Mouse (Mus musculus): ENCODE data around the gene Tomm34. TPM values are rescaled to one million over a fixed set of nuclear protein-coding genes. Genes with fewer than 3 reads are reported as not detected.

Tomm34 gene
- polyA plus RNA-seq (2016; fragmentation: Nextera tagmentation; extraction: Ambion mirVana) = 43.4 and 46.2 TPM in 2 replicates

DNA sequence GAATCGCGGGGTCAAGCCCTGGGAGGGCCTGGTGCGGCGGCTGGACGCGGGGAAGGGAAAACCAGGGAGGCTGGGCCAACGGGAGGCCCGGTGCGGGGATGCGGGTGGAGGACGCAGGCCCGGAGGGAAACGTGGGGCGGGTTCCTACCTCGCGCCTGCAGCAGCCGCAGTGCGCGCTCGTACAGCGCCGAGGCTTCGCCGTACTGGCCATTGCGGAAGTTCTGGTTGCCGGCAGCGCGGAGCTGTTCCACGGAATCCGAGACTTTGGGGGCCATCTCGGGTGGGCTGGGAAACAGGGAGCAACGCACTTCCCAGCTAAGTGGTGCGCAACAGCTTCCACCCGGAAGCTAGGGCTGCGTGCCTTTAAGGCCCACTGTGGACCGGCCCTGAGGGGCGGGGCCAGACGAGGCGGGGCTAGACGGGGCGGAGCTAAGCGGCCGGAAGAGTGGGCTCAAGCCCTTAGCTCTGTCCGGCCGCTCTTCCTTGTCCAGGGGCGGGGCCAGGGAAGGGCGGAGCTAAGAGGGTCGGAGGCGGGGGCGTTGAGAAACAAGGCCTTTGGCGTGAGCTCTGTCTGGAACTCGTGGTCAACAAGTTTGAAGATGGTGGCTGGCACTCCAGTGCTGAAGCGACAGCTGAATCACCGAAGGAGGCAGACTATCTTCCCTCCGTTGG lies at the start of gene Tomm34:
Gene Tomm34 (minus strand): TSS at position 405 of the 672 bp plus-strand sequence.
- ATAC-seq (ENCODE audit: low FRiP score, low read depth) = peak; percentile 95
- no peaks in the 10 kb centered on the region for H3K27me3 ChIP-seq (replicated peaks)
- H3K4me3 ChIP-seq = peak within 1 kb of the TSS; percentile 96
- peaks cover 6% of the 10 kb centered on the region for H3K36me3 ChIP-seq
- H3K4me2 ChIP-seq (replicated peaks) = peak within 1 kb of the TSS; percentile 76
- H3K9me3 ChIP-seq = no peaks in the 10 kb centered on the region
- peak within 1 kb of the TSS; percentile 69; the same call in 1 of the 2 replicates for H3K27ac ChIP-seq
- peaks cover 24% of the 10 kb centered on the region for H3K4me1 ChIP-seq
- WGBS = under 1% methylated on average over 55 of the region's 55 CpGs
- peak within 1 kb of the TSS; percentile 83 for H3K9ac ChIP-seq

DNA sequence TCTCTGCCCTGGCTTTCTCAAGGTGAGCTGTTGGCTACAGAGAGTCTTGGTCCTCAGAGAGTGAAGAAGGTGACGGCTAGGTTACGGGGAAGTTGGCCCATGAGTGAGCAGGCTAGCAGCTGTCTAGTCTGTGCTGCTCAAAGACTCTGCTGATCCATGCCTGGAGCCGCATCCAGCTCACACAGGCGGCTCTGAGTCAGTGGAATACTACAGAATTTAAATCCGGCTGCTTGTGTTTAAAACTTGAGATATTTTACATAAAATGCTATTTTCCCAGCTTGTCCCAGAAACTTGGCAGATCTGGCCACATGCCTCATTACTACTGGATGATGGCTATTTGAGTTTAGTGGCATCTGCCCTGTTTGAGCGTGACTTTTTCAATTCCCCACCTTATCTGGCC lies 48.5 kb upstream of the Tomm34 start:
- Histone ChIP-seq H3K4me3 (no peak overlapping the region), H3K4me2 (replicated peaks) (no peak overlapping the region), H3K9me3 (no peaks in the 10 kb centered on the region), H3K27ac (no peak overlapping the region), H3K27me3 (replicated peaks) (no peaks in the 10 kb centered on the region), H3K9ac (no peak overlapping the region), H3K36me3 (peaks cover 40% of the 10 kb centered on the region), H3K4me1 (no peaks in the 10 kb centered on the region)
- no peak for ATAC-seq (ENCODE audit: low FRiP score, low read depth)
- 95% methylated on average over 6 of the region's 6 CpGs for WGBS

GRCm38 (mm10) chr2:164115531-164115930 lies 44.6 kb upstream of the Tomm34 start:
- H3K4me3 ChIP-seq = no peak overlapping the region
- WGBS = 92% methylated on average over 10 of the region's 10 CpGs
- no peaks in the 10 kb centered on the region for H3K27me3 ChIP-seq (replicated peaks)
- H3K36me3 ChIP-seq = peaks cover 38% of the 10 kb centered on the region
- H3K27ac ChIP-seq = no peak overlapping the region
- no peaks in the 10 kb centered on the region for H3K4me1 ChIP-seq
- H3K4me2 ChIP-seq (replicated peaks) = no peak overlapping the region
- no peaks in the 10 kb centered on the region for H3K9me3 ChIP-seq
- ATAC-seq (ENCODE audit: low FRiP score, low read depth) = no peak
- H3K9ac ChIP-seq = no peak overlapping the region

GRCm38 (mm10) chr2:164114051-164114450 lies 43.1 kb upstream of the Tomm34 start:
- peaks cover 25% of the 10 kb centered on the region for H3K36me3 ChIP-seq
- WGBS = 90% methylated on average over 6 of the region's 6 CpGs
- H3K4me1 ChIP-seq = no peaks in the 10 kb centered on the region; the same call in 1 of the 2 replicates
- no peak overlapping the region for H3K27ac ChIP-seq
- no peak overlapping the region for H3K4me2 ChIP-seq (replicated peaks)
- H3K4me3 ChIP-seq = no peak overlapping the region
- H3K9me3 ChIP-seq = no peaks in the 10 kb centered on the region
- H3K27me3 ChIP-seq (replicated peaks) = no peaks in the 10 kb centered on the region
- H3K9ac ChIP-seq = no peak overlapping the region
- ATAC-seq (ENCODE audit: low FRiP score, low read depth) = no peak

GRCm38 (mm10) chr2:164111546-164111945 lies 40.6 kb upstream of the Tomm34 start:
- no peaks in the 10 kb centered on the region for H3K9me3 ChIP-seq
- WGBS = 87% methylated on average over 8 of the region's 8 CpGs

GRCm38 (mm10) chr2:164108501-164108900 lies 37.5 kb upstream of the Tomm34 start:
- 32% methylated on average over 4 of the region's 4 CpGs for WGBS
- peaks cover 21% of the 10 kb centered on the region for H3K36me3 ChIP-seq
- no peak overlapping the region for H3K4me2 ChIP-seq (replicated peaks)
- H3K9ac ChIP-seq = no peak overlapping the region
- no peaks in the 10 kb centered on the region for H3K9me3 ChIP-seq
- peaks cover 14% of the 10 kb centered on the region for H3K4me1 ChIP-seq
- H3K4me3 ChIP-seq = no peak overlapping the region
- H3K27ac ChIP-seq = no peak overlapping the region
- no peak for ATAC-seq (ENCODE audit: low FRiP score, low read depth)
- H3K27me3 ChIP-seq (replicated peaks) = no peaks in the 10 kb centered on the region

More at GRCm38 (mm10) chr2:164111546-164111945, 40.6 kb upstream of the Tomm34 start:
- H3K4me3 ChIP-seq = no peak overlapping the region
- peaks cover 14% of the 10 kb centered on the region for H3K4me1 ChIP-seq
- no peak overlapping the region for H3K9ac ChIP-seq
- no peak overlapping the region for H3K4me2 ChIP-seq (replicated peaks)
- peaks cover 12% of the 10 kb centered on the region for H3K36me3 ChIP-seq
- H3K27ac ChIP-seq = no peak overlapping the region
- H3K27me3 ChIP-seq (replicated peaks) = no peaks in the 10 kb centered on the region
- ATAC-seq (ENCODE audit: low FRiP score, low read depth) = no peak

DNA sequence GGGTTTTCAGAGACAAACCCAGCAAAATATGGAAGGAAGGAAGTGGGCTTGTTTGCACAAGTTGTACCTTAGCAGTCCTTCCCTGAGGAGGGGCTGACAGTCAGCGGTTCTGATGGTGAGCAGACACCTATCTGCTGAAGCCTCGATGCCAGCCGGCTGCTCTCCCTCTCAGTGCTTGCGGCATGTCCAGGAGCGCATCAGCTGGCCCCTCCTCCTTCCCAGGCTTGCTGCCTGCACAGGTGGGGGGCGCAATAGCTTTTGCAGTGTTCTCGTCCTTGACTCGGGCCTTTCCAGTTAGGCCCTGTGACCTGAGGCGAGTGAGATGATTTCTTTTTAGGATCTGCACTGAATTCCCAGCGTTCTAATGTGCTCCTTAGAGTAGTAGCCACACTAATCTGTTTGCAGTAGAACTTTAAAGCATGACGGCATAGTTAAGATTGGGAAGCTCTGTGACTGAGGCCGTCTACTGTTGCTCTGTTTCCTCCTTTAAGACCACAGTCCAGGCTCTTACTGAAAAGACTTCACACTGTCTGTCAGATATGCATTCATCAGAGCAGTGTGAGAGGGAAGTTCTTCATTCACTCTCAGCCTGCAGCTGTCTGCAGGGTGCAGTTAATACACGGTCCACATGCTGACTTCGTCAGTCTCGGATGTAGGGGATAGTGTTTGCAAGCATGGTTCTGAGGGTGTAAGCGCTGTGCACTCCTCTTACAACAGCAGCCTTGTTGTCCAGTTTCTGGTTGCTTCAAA lies 36.3 kb upstream of the Tomm34 start:
- Histone ChIP-seq H3K4me2 (replicated peaks) (no peak overlapping the region), H3K9ac (no peak overlapping the region), H3K9me3 (no peaks in the 10 kb centered on the region), H3K27me3 (replicated peaks) (no peaks in the 10 kb centered on the region), H3K27ac (no peak overlapping the region), H3K4me1 (peaks cover 14% of the 10 kb centered on the region), H3K4me3 (no peak overlapping the region), H3K36me3 (peaks cover 26% of the 10 kb centered on the region)
- 51% methylated on average over 16 of the region's 16 CpGs for WGBS
- ATAC-seq (ENCODE audit: low FRiP score, low read depth) = peak; percentile 63; the same call in 1 of the 2 replicates

- Histone ChIP-seq H3K9me3 (no peaks in the 10 kb centered on the region), H3K4me2 (replicated peaks) (no peak overlapping the region), H3K9ac (no peak overlapping the region), H3K27me3 (replicated peaks) (no peaks in the 10 kb centered on the region), H3K27ac (no peak overlapping the region), H3K36me3 (peaks cover 26% of the 10 kb centered on the region), H3K4me3 (no peak overlapping the region), H3K4me1 (peaks cover 14% of the 10 kb centered on the region)
- 85% methylated on average over 14 of the region's 14 CpGs for WGBS
- no peak for ATAC-seq (ENCODE audit: low FRiP score, low read depth)
Observed at GRCm38 (mm10) chr2:164106287-164107035, 35.5 kb upstream of the Tomm34 start.

DNA sequence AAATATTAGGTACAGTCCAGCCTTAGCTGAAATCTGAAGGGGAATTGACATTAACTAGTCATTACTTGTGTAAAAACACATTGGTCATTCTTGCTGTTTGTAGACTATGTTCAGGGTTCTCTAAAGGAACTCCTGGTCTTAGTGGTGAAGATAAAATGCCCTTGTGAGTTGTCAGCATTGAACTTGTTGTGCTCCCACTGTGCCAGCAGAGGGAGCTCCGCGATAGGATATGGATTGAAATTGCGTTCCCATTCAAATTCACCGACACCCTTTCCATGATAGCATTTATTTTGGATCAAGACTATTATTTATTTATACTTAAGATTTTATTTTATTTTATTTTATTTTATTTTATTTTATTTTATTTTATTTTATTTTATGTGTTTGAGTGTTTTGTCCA lies 32.5 kb upstream of the Tomm34 start:
- Histone ChIP-seq H3K9ac (no peak overlapping the region), H3K36me3 (peaks cover 54% of the 10 kb centered on the region), H3K9me3 (no peaks in the 10 kb centered on the region), H3K27ac (no peak overlapping the region), H3K4me2 (replicated peaks) (no peak overlapping the region), H3K4me3 (no peak overlapping the region), H3K27me3 (replicated peaks) (no peaks in the 10 kb centered on the region), H3K4me1 (peaks cover 11% of the 10 kb centered on the region)
- 37% methylated on average over 4 of the region's 4 CpGs for WGBS
- no peak for ATAC-seq (ENCODE audit: low FRiP score, low read depth)

DNA sequence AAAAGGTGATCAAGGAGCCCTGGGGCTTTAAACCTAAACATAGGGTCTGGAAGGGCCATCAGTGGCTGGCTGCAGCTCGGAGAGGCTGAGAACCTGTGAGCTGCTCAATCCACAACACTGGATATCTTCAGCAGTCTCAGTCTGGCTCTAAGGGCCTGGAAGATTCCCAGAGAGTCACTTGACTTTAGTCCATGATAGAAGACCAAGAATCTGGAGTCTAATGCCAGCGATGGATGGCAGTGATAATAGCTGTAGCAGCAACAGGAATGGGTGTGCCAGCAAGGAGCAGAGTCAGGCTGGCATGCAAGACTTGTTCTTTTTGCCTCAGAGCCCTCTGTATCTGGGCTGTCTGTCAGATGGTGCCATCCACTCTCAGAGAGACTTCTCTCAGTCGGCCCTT lies 31.4 kb upstream of the Tomm34 start:
- no peak overlapping the region for H3K9ac ChIP-seq
- peaks cover 56% of the 10 kb centered on the region for H3K36me3 ChIP-seq
- WGBS = 92% methylated on average over 3 of the region's 3 CpGs
- no peaks in the 10 kb centered on the region for H3K27me3 ChIP-seq (replicated peaks)
- no peak for ATAC-seq (ENCODE audit: low FRiP score, low read depth)
- H3K9me3 ChIP-seq = no peaks in the 10 kb centered on the region
- no peak overlapping the region for H3K27ac ChIP-seq
- no peak overlapping the region for H3K4me3 ChIP-seq
- H3K4me2 ChIP-seq (replicated peaks) = no peak overlapping the region
- H3K4me1 ChIP-seq = peaks cover 4% of the 10 kb centered on the region; the same call in 1 of the 2 replicates

GRCm38 (mm10) chr2:164101936-164102335 lies 31.0 kb upstream of the Tomm34 start:
- WGBS = 79% methylated on average over 1 of the region's 1 CpGs
- no peak overlapping the region for H3K4me3 ChIP-seq
- H3K4me2 ChIP-seq (replicated peaks) = no peak overlapping the region
- H3K9ac ChIP-seq = no peak overlapping the region
- no peaks in the 10 kb centered on the region for H3K27me3 ChIP-seq (replicated peaks)
- H3K27ac ChIP-seq = no peak overlapping the region
- no peaks in the 10 kb centered on the region for H3K9me3 ChIP-seq
- ATAC-seq (ENCODE audit: low FRiP score, low read depth) = no peak
- H3K36me3 ChIP-seq = peaks cover 56% of the 10 kb centered on the region
- H3K4me1 ChIP-seq = peaks cover under 1% of the 10 kb centered on the region; the same call in 1 of the 2 replicates
